Mouse (Mus musculus) lung, embryonic 15.5 days (tissue): ENCODE results near the gene Syn3. TPM values are rescaled to one million over a fixed set of nuclear protein-coding genes. Genes with fewer than 3 reads are reported as not detected.

Experiments used
- ATAC-seq: fragments of 200-750 bp; cut with Nextera tagmentation; 2 replicates; pipeline ENCODE4 v1.8.0; 2017; ENCODE audit warnings: moderate number of reproducible peaks, borderline replicate concordance; ENCODE audit not compliant: low FRiP score, low TSS enrichment; ENCODE audit errors: extremely low read depth
- H3K27ac ChIP-seq: fragments of 300-500 bp; sonication (generic); 2 replicates; pipeline ENCODE4 v1.5.1; 2015; ENCODE audit warnings: moderate library complexity, mild to moderate bottlenecking, inconsistent platforms
- H3K27me3 ChIP-seq: fragments of 300-500 bp; sonication (generic); 2 replicates; pipeline ENCODE4 v1.6.1; 2015; ENCODE audit warnings: inconsistent platforms
- H3K36me3 ChIP-seq: fragments of 300-500 bp; sonication (generic); 2 replicates; pipeline ENCODE4 v1.6.1; 2015; ENCODE audit warnings: inconsistent platforms
- H3K4me1 ChIP-seq: fragments of 300-500 bp; sonication (generic); 2 replicates; pipeline ENCODE4 v1.6.1; 2015; ENCODE audit warnings: inconsistent platforms
- H3K4me2 ChIP-seq: fragments of 300-500 bp; sonication (generic); 2 replicates; pipeline ENCODE4 v1.6.1; 2015; ENCODE audit warnings: inconsistent platforms, mild to moderate bottlenecking, moderate library complexity
- H3K4me3 ChIP-seq: fragments of 300-500 bp; sonication (generic); 2 replicates; pipeline ENCODE4 v1.5.1; 2015; ENCODE audit warnings: mild to moderate bottlenecking, inconsistent platforms
- H3K9ac ChIP-seq: fragments of 300-500 bp; sonication (generic); 2 replicates; pipeline ENCODE4 v1.6.1; 2015; ENCODE audit warnings: inconsistent platforms
- H3K9me3 ChIP-seq: fragments of 300-500 bp; sonication (generic); 2 replicates; pipeline ENCODE4 v1.6.1; 2016; ENCODE audit warnings: inconsistent platforms
- WGBS: fragments of 180-500 bp; shearing (Covaris S2); methylation state at CpG from one replicate; pipeline ENCODE4 v1.1.7; 2015; 5-methylcytosine and 5-hydroxymethylcytosine counted together
- polyA plus RNA-seq: library from polyadenylated mRNA; unstranded; fragments of >200 nt; fragmentation: Nextera tagmentation; extraction: Ambion mirVana; gene quantifications from 2 replicates; pipeline ENCODE4 v1.2.1, GENCODE M21; 2015

The Syn3 gene
- polyA plus RNA-seq, 1 experiment from 2014 or later, result 2.6 TPM

GRCm38 (mm10) chr10:86279579-86280168, 219.0 kb downstream of the Syn3 start:
- Histone ChIP-seq H3K4me3 (no peak overlapping the region), H3K9ac (no peak overlapping the region), H3K4me2 (no peak overlapping the region), H3K9me3 (no peaks in the 10 kb centered on the region), H3K27ac (no peak overlapping the region), H3K36me3 (no peaks in the 10 kb centered on the region), H3K4me1 (no peaks in the 10 kb centered on the region), H3K27me3 (no peaks in the 10 kb centered on the region)
- ATAC-seq, result no peak
- 81% methylated on average over 7 of the region's 7 CpGs for WGBS

- Histone ChIP-seq H3K36me3 (no peaks in the 10 kb centered on the region), H3K4me1 (no peaks in the 10 kb centered on the region), H3K27ac (no peak overlapping the region), H3K4me3 (no peak overlapping the region), H3K9me3 (no peaks in the 10 kb centered on the region), H3K9ac (no peak overlapping the region), H3K27me3 (no peaks in the 10 kb centered on the region), H3K4me2 (no peak overlapping the region)
- ATAC-seq, result no peak
- 80% methylated on average over 2 of the region's 2 CpGs for WGBS
Measured at GRCm38 (mm10) chr10:86278481-86278880, 220.2 kb downstream of the Syn3 start.

DNA sequence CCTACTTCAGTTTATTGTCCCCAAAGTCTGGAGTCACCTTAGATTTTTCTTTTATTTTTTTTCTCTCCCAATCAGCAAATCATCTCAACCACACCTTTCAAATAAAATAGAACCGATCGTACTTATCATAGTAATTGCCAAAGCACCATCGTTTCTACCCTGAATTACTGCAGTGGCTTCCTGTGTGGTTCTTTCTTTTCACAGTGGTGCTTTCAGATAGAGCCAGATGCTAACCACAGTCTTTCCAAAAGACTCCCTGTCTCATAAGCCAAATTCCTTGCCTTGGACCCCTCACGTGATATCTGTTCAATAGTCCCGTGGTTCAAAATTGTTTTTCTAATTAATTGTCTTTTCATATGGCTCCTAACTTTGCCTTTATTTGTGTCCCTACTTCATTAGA, 221.4 kb downstream of the Syn3 start:
- Histone ChIP-seq H3K9ac (no peak overlapping the region), H3K27me3 (no peaks in the 10 kb centered on the region), H3K9me3 (no peaks in the 10 kb centered on the region), H3K36me3 (no peaks in the 10 kb centered on the region), H3K4me2 (no peak overlapping the region), H3K4me1 (no peaks in the 10 kb centered on the region), H3K27ac (no peak overlapping the region), H3K4me3 (no peak overlapping the region)
- 81% methylated on average over 5 of the region's 5 CpGs for WGBS
- no peak for ATAC-seq

GRCm38 (mm10) chr10:86275585-86275984, 223.1 kb downstream of the Syn3 start:
- no peak for ATAC-seq
- Histone ChIP-seq H3K9me3 (no peaks in the 10 kb centered on the region), H3K4me2 (no peak overlapping the region), H3K9ac (no peak overlapping the region), H3K27me3 (no peaks in the 10 kb centered on the region), H3K4me1 (no peaks in the 10 kb centered on the region), H3K36me3 (no peaks in the 10 kb centered on the region), H3K27ac (no peak overlapping the region), H3K4me3 (no peak overlapping the region)
- WGBS, result 89% methylated on average over 5 of the region's 5 CpGs

DNA sequence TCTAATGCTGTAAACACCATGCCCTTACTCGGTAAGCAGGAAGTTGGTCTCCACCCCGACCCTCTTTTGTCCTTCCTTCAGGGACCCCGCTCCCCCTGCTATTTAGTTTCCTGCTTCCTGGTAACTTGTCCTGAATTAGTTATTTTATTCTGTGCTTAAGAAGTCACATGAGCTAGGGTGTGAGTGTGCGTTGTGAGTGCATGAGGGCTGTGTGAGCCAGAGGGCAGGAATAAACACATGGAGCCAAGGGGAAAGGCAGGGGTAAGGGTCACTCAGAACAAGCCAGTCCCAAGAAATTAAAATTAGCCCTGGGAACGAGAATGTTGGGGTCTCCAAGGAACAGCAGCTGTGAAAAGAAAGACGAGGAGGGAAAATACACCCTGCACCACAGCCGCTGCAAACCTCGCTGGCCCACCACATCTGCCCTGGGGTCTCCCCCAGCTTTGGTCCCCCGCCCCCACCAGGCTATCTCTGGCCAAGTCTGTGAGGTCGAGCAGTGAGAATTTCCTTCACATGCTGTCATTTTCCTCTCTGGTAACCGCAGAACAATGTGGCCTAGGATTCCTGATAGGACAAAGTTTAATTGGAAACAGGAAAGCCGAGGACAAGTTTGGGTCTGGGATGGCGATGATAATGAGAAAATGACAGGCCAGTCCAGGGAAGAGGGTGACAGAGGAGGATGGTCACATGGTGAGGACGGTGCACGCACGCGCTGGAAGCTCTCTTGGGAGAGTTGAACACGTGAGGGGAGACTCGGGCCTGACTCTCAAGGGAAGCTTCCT, 225.1 kb downstream of the Syn3 start:
- Histone ChIP-seq H3K4me2 (no peak overlapping the region), H3K27me3 (no peaks in the 10 kb centered on the region), H3K4me3 (no peak overlapping the region), H3K27ac (peak overlapping the region; percentile 70), H3K36me3 (no peaks in the 10 kb centered on the region), H3K9me3 (no peaks in the 10 kb centered on the region), H3K9ac (no peak overlapping the region), H3K4me1 (peaks cover 4% of the 10 kb centered on the region; the same call in 1 of the 2 replicates)
- WGBS, result 43% methylated on average over 19 of the region's 19 CpGs
- ATAC-seq, result peak; percentile 84

DNA sequence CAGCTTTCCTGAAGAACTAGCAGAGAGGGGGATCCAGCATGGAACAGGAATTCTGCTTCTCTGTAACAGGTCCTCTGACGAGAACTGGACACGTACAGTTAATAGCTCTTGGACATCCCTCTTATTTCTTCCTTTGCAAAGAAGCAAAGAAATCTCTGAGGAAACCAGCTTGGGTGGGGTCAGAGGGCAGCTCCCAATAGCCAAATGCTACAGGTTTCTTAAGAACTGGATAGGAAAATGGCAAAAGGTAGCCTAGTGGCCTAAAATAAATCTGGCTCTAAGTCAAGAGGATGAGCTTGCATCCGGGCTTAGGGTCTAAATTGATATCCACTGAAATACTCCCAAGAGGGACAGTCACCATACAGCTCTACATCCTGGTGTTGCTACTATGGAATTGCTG, 225.9 kb downstream of the Syn3 start:
- no peak overlapping the region for H3K4me3 ChIP-seq
- no peak for ATAC-seq
- no peaks in the 10 kb centered on the region for H3K27me3 ChIP-seq
- no peaks in the 10 kb centered on the region for H3K36me3 ChIP-seq
- no peak overlapping the region for H3K9ac ChIP-seq
- H3K9me3 ChIP-seq, result no peaks in the 10 kb centered on the region
- no peak overlapping the region for H3K4me2 ChIP-seq
- peak overlapping the region; percentile 70 for H3K27ac ChIP-seq
- H3K4me1 ChIP-seq, result peaks cover 4% of the 10 kb centered on the region; the same call in 1 of the 2 replicates
- 72% methylated on average over 3 of the region's 3 CpGs for WGBS

DNA sequence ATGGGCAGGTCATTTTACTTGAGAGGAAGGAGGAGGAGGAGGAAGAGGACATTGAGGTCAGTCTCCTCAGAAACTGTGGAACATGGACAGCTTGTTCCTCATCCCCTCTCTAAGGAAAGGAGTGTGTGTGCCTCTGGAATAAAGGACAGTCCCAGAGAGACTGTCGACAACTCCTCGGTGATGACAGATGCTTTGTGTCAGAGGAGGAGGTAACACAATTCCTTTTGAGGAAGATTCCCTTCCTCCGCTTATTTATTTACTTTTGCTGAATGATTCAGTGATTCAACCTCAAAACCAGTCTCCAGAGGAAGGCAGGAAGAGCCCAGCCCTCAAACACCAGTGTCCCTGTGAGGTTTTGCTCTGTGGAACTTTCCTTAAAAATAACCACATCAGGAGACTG, 228.4 kb downstream of the Syn3 start:
- Histone ChIP-seq H3K4me2 (no peak overlapping the region), H3K4me3 (no peak overlapping the region), H3K4me1 (peaks cover 4% of the 10 kb centered on the region; the same call in 1 of the 2 replicates), H3K27me3 (no peaks in the 10 kb centered on the region), H3K27ac (no peak overlapping the region), H3K9me3 (no peaks in the 10 kb centered on the region), H3K36me3 (no peaks in the 10 kb centered on the region), H3K9ac (no peak overlapping the region)
- no peak for ATAC-seq
- 23% methylated on average over 3 of the region's 3 CpGs for WGBS

- no peak overlapping the region for H3K4me2 ChIP-seq
- H3K27ac ChIP-seq, result no peak overlapping the region
- WGBS, result 71% methylated on average over 9 of the region's 9 CpGs
- H3K9ac ChIP-seq, result no peak overlapping the region
- H3K4me3 ChIP-seq, result no peak overlapping the region
- no peaks in the 10 kb centered on the region for H3K36me3 ChIP-seq
- no peaks in the 10 kb centered on the region for H3K27me3 ChIP-seq
- no peak for ATAC-seq
- no peaks in the 10 kb centered on the region for H3K4me1 ChIP-seq
- H3K9me3 ChIP-seq, result no peaks in the 10 kb centered on the region
Measured at GRCm38 (mm10) chr10:86264618-86265017, 234.1 kb downstream of the Syn3 start.

- Histone ChIP-seq H3K4me3 (no peak overlapping the region), H3K36me3 (no peaks in the 10 kb centered on the region), H3K4me1 (no peaks in the 10 kb centered on the region), H3K27ac (no peak overlapping the region), H3K4me2 (no peak overlapping the region), H3K27me3 (no peaks in the 10 kb centered on the region), H3K9me3 (no peaks in the 10 kb centered on the region), H3K9ac (no peak overlapping the region)
- WGBS, result 81% methylated on average over 2 of the region's 2 CpGs
- ATAC-seq, result no peak
Measured at GRCm38 (mm10) chr10:86261725-86262124, 237.0 kb downstream of the Syn3 start.

GRCm38 (mm10) chr10:86258992-86259391, 239.7 kb downstream of the Syn3 start:
- no peak; the same call in 1 of the 2 replicates for ATAC-seq
- 72% methylated on average over 3 of the region's 3 CpGs for WGBS

DNA sequence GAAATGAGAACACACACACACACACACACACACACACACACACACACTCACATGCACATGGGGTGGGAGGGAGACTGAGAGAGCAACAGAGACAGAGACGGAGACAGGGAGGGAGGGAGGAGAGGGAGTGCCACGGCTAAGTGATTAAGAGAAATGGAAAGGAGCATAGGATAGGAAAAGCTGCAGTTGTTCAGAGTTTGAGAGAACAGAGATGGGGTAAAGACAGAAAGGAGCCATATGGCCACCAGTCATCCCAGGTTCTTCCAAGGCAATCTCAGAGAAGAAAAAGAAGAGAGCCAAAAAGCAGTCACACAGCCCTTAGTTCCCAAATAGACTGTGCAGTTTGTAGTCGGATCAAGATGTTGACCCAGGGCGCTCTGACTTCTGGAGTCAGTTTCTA, 240.7 kb downstream of the Syn3 start:
- Histone ChIP-seq H3K36me3 (no peaks in the 10 kb centered on the region), H3K4me1 (no peaks in the 10 kb centered on the region), H3K27me3 (no peaks in the 10 kb centered on the region), H3K9me3 (no peaks in the 10 kb centered on the region), H3K27ac (no peak overlapping the region), H3K4me2 (no peak overlapping the region), H3K9ac (no peak overlapping the region), H3K4me3 (no peak overlapping the region)
- ATAC-seq, result no peak
- WGBS, result 66% methylated on average over 4 of the region's 4 CpGs

More at GRCm38 (mm10) chr10:86258992-86259391, 239.7 kb downstream of the Syn3 start:
- Histone ChIP-seq H3K9ac (no peak overlapping the region), H3K9me3 (no peaks in the 10 kb centered on the region), H3K4me1 (no peaks in the 10 kb centered on the region), H3K27me3 (no peaks in the 10 kb centered on the region), H3K27ac (peak overlapping the region; percentile 48), H3K4me2 (no peak overlapping the region), H3K4me3 (no peak overlapping the region), H3K36me3 (no peaks in the 10 kb centered on the region)

GRCm38 (mm10) chr10:86257045-86257444, 241.7 kb downstream of the Syn3 start:
- no peak overlapping the region for H3K9ac ChIP-seq
- H3K27ac ChIP-seq, result no peak overlapping the region
- H3K27me3 ChIP-seq, result no peaks in the 10 kb centered on the region
- H3K4me3 ChIP-seq, result no peak overlapping the region
- H3K9me3 ChIP-seq, result no peaks in the 10 kb centered on the region
- no peak for ATAC-seq
- H3K4me1 ChIP-seq, result no peaks in the 10 kb centered on the region
- H3K36me3 ChIP-seq, result no peaks in the 10 kb centered on the region
- WGBS, result 67% methylated on average over 3 of the region's 3 CpGs
- H3K4me2 ChIP-seq, result no peak overlapping the region
